Mouse (Mus musculus) thymus, postnatal 0 days (tissue): ENCODE data around the gene Lyrm9. TPM values are rescaled to one million over a fixed set of nuclear protein-coding genes. Genes with fewer than 3 reads are reported as not detected.
"Not testable (repeated sequence)": the region's sequence is repeated elsewhere in the genome, so short reads cannot be mapped to it uniquely, and the experiment has no call there.

Source experiments
- DNase-seq: peaks from one replicate; pipeline ENCODE4 v3.0.0-alpha.2; 2015; ENCODE audit warnings: low spot score
- polyA plus RNA-seq: library from polyadenylated mRNA; unstranded; fragments of >200 nt; fragmentation: Nextera tagmentation; extraction: Ambion mirVana; gene quantifications from 2 replicates; pipeline ENCODE4 v1.2.1, GENCODE M21; 2015

Gene Lyrm9
- polyA plus RNA-seq, 1 experiment from 2014 or later, result 31.0 TPM

DNA sequence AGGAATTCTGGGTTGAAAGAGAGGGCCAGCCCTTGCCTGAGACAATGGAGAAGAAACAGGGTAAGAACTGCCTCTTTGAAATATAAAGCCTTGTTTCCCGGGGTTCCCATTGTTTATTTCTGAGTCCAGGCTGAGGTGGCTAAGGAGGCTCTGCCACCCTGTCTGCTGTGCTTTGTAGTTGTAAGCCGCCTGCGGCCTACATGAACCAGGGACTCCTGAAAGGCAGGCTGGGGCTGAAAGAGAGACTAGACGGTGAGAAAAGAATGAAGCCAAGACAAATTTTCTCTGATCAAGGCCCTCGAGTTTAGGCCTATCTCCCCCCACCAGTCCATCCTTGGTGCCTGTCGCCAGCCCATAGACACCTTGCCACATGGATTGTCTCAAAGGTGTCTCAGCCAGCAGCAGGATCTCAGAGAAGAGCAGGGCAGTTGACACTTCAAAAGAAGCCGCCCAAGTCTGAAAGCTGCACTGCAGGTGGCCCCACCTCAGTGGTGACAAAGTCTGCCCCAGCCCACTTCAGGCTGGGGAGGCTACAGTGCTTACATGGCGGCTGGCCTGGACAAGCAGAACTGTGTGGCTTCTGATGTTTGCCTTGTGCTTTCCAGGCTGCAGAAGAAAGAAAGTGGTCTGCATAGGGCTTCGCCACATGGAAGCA lies 25.0 kb downstream of the Lyrm9 start:
- peak; percentile 86 for DNase-seq

DNA sequence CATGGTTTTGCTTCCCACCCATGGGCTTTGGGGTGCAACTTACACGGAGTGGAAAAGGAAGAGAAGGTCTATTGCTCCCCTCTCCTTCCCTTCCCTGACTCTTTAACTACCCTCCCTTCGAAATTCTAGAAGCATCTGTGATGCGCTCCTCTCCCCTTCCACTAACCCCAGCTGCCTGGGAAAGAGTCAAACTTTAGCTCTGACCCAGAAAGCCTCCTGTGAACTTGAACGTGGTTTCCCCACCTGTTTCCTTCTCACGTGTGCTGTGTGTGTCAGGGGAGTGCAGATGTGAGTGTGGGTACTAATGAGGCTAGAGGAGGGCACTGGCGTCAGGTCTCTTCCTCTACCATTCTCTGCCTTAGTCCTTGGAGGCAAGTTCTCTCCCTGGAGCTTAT lies 25.5 kb downstream of the Lyrm9 start:
- DNase-seq, result peak; percentile 93

DNA sequence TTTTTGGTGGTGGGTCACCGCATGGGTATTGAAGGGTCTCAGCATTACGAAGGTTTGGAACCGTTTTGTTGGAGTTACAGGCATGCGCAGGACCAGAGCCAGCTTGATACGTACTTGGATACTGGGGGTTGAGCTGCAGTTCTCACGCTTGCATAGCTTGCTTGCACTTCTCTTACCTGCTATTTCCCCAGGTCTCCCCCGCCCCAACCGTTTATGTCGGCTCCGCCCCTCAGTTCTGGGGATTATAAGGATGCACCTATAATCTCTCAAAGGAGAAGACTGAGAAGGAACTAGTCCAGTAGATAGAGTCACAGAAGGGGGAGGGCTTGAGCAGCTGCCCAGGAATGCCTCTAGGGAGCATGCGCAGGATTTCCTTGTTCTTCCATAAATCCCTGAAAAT lies 26.1 kb downstream of the Lyrm9 start:
- no peak for DNase-seq

DNA sequence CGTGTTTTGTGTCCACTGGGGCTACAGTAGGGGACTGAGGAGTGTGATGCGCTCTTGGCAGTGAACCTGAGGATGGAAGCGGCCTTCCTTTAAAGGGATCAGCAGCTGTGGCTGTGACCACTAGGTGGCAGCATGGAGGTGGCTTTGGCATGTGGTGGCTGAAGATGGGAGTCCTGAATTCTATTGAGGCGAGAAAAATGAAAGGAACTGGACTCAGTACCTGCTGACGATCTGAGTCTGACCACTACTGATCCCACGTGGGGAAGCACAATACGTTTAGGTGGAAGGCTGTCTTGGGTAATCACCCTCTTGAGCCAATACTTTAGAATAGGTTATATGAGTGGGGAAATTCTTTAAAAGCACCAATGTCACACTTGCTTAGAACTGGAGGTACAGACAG lies 29.9 kb downstream of the Lyrm9 start:
- peak; percentile 82 for DNase-seq

DNA sequence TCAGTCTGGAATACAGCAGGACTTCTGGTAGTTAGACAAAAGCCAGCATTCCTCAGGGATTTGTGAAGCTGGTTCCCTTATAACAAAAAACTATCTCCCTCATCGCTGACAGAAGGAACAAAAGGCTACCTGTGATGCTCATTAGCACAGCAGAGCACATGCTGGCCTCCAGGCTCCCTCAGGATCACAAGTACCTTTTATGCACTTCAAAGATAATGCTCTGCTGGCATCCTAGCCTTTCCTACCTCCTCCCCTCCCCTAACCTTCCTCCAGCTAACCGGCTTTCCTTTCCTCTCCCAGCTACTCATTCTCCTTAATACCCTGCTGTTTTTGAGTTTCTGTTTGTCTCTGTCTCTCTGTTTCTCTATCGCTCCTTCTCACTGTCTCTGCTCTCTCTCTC lies 31.2 kb downstream of the Lyrm9 start:
- DNase-seq, result no peak

DNA sequence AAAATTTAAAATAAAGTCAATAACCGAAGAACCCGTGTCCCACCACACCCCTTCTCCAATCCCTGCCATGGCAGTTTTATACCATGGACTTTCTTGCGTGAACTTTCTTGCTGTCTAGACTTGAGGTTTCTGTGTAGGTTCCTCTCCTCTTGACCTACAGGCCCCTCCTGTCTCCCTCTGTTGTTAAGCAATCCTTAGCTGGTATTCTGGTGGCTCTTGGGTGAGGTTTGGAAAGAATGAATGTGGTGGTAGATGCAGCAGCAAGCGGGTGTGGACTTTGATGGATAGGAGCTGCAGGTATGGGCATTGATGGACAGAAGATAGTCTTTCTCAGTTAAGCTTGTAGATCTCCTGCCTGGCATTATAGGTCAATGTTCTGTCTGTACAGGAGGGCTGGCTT lies 37.5 kb downstream of the Lyrm9 start:
- DNase-seq, result no peak

DNA sequence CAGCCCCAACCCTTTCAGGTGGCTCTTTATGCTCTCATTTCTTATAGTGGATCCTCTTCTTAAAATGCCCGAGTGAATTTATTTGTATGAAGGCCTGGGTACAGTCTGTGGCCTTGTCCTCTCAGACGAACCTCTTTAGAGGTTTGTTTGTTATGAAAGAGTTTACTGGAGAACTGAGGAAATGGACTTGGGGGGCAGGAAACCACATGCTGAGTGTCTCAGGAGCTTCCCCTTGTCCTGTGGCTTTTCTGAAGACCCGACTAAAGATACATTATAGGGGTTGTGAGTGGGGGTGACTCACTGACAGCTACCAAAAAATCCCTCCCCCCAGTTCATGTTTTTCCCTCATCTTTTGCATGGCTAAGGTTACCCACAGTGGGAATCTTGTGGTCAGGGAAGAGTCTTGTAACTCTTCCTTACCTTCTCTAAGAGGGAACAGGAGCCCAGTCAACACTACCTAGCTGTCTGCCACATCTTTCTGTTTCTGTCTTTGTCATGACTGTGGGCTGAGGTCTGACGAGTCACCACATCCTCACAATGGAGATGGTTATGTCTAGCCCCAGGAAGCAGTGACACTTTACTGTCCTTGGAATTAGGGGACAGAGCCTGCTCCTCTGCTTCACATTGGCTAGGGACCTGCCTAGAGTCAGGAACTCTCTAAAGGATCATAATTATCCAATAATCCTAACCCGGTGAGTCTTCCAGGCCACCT lies 38.3 kb downstream of the Lyrm9 start:
- DNase-seq, result peak; percentile 45

DNA sequence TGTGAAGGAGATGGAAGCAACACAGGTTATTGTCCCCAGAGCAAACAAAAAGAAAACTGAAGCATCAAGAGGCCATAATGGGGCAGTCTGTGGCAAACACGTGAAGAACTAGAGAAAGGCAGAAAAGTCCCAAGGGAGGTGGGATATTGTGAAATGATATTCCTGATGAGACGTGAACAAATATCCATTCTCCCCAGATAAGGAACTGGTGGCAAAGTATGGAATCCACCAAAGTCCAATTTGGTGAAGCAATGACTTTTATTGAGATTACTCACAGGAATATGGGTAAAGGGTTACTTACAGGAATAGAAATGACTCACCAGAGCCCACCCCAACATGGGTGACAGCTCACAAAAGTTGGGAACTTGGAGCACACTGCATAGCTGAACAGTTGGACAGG lies 38.9 kb downstream of the Lyrm9 start:
- DNase-seq, result no peak

DNA sequence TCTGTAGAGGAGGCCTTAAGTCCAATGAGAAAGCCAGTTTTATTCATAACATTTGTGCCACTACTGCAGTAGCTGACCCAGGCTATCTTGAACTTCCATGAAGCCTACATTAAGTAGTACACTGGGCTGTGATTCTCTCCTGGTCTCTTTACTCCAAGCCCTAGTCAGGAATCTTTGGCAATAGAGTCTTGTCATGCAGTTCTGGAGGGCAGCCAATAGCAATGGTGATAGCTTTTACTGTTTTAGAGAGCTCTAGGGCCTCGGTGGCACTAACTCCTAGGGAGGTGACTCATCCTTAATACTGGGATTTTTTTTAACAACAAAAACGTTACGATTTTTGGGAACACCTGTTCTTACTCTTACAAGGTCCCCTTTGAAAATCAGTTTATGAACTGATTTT lies 40.1 kb downstream of the Lyrm9 start:
- DNase-seq, result no peak

DNA sequence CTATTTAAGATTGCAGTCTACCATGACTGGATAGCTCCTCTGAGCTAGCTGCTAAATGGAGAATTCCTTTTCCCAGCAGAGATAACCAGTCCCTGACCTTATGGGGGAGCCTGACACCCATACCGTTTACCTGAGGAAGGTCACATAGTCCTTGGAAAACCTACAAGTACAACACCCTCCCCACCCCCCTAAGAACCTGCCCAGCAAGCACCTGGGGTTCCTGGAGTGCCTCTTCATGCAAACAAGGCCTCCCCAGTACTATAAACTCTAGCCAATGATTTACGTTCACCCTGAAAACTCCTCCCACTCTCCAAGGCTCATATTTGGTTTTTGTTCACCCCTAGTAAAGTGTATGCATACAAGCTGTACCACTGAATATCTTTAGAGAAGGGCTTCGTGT lies 41.3 kb downstream of the Lyrm9 start:
- no peak for DNase-seq

DNA sequence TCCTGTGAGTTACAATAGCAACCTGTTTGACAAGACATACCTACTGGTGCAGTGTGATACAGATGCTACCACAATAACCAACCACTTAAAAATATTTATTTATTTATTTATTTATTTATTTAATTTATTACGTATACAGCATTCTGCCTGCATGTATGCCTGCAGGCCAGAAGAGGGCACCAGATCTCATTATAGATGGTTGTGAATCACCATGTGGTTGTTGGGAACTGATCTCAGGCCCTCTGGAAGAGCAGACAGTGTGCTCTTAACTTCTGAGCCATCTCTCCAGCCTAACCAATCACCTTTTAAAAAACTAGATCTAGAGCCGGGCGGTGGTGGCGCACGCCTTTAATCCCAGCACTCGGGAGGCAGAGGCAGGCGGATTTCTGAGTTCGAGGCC lies 42.8 kb downstream of the Lyrm9 start:
- DNase-seq, result not testable (repeated sequence)

DNA sequence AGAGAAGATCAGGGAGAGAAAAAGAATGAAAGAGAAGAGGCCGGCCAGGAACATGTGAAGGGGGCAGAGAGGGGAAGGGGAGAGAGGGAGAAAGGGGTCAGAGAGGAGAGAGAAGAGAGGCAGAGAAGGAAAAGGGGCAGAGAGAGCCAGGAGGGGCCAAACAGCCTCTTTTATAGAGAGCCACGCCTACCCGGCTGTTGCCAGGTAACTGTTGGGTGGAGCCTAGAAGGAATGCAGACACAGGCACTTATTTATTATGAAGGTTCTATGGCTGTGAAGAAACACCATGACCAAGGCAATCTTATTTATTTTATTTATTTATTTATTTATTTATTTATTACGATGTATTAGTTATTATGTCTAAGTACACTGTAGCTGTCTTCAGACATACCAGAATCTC lies 44.5 kb downstream of the Lyrm9 start:
- DNase-seq, result no peak

DNA sequence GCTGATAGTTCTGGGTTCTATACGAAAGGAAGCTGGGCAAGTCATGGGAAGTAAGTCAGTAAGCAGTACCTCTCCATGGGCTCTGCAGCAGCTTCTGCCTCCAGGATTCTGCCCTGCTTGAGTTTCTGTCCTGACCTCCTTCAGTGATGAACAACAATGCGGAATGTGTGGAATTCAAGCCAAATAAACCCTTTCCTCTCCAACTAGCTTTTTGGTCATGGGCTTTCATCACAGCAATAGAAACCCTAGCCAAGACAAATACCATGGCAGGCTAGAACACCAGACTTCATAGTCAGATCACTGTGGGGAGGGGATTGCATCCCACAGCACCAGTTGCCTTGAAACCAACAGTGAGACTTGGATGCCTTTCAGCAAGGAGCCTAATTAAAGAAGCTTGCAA lies 46.4 kb downstream of the Lyrm9 start:
- DNase-seq, result no peak

DNA sequence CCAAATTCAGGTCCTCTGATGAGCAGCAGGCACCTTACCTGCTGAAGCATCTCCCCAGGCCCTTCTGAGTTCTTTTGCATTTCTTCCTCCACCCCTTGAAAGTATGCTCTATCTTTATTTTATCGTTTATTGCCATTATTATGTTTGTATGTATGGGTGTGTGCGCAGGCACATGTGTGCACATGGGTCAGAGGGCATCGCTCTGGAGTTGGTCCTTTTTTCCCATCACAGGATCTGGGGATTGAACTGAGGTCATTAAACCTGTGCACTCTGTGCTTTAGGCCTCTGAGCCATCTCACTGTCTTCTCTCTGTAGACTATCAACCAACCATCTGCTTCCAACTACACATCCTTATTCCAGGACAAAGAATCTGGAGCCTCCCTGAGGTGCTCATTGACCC lies 53.3 kb downstream of the Lyrm9 start:
- DNase-seq, result no peak

DNA sequence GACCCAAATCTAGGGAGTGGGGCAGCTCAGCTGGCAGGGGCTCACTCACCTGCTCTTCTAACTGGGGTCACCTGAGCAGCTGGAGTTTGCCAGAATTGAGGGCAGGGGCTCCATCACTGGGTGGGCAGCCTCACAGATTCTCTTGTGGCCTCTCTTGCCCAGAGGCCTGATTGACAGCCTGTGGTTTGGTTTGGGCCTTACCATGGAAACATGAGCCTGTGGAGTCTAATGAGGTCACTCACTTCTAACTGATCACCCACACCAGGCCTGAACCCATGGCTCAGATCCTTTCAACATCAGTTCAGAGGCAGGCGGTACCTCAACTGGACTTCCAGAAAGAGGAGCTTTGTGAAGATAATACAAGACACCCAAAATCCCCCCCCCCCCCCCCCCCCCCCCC lies 60.3 kb downstream of the Lyrm9 start:
- DNase-seq, result no peak

DNA sequence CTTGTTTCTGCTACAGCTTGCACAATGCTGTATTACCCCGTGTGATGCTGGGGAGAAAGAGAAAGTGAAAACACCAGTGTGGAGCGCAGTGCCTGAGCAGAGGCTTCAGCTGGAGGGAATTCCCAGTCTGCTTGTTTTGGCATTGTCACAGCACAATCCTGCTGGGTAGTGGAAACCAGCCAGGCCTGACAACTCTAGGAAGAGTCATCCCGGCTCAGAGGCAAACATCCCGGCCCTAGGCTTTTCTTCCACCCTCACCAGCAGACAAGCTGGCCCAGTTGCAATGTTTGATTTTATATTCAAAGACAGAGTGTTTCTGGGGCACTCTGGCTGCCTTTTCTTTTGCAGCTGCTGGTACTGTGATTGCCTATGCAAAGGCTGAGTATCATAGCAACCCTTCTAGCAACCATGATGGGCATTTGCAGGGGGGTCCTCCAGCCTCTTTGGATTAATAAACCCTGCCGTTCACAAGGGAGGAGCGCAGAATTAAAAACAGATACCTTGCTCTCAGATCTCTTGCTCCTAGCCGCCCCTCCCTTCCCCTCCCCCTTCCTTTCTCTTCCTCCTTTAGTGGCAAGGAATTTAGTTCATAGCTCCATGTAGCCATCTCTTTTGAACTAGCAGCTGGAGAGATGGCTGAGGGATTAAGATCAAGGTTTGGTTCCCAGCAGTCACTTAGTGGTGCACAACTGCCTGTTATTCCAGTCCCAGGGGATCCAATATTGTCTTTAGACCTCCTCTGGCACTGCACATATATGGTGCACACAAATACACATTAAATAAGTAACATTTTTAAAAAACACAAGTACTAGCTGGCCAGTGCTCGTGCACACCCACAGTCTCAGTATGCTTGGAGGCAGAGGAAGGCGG lies 61.0 kb downstream of the Lyrm9 start:
- DNase-seq, result peak; percentile 18

DNA sequence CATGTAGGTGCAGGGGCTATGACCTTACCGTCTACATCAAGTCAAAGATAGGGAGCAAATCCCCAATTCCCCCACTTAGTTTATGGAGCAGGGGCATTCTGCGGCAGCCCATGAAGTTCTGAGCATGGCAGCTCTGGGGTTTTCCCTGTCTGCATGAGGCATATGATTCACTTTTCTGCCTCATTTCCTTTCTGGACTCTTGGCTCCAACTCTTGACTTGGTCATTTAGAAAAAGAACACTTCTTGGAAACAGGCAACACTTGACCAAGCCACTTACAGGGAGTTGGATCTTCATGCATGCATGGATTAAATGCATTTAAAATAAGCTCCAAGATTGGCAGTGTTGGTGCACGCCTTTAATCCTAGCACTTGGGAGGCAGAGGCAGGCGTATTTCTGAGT lies 62.8 kb downstream of the Lyrm9 start:
- DNase-seq, result no peak

Other genes with a start within 250 kb of the Lyrm9 start
- 21.3 and 23.3 TPM in 2 replicates for gene Nlk, start 129.2 kb upstream of the Lyrm9 start, polyA plus RNA-seq
- 48.5 and 50.8 TPM in 2 replicates for gene Ccnq, start 74.9 kb upstream of the Lyrm9 start, polyA plus RNA-seq
- 0.92 and 0.96 TPM in 2 replicates for gene Nos2, start 94.2 kb downstream of the Lyrm9 start, polyA plus RNA-seq
- 421 and 488 TPM in 2 replicates for gene Lgals9, start 158.4 kb downstream of the Lyrm9 start, polyA plus RNA-seq